Mouse (Mus musculus) cerebellum, adult 9-11 months (tissue): ENCODE results near the gene Wars2.

Experiments used
- DNase-seq: peaks from one replicate; pipeline ENCODE4 v3.0.0; 2022

The Wars2 gene

GRCm38 (mm10) chr3:99277973-99278580 is 137.2 kb downstream of the Wars2 start:
- no peak for DNase-seq

GRCm38 (mm10) chr3:99279718-99280117 is 138.8 kb downstream of the Wars2 start:
- no peak for DNase-seq

- no peak for DNase-seq
These were observed 140.6 kb downstream of the Wars2 start for GRCm38 (mm10) chr3:99281453-99281852.

GRCm38 (mm10) chr3:99288302-99288701 is 147.4 kb downstream of the Wars2 start:
- no peak for DNase-seq
